Comparison of ENCODE assay signal across 8 mouse cellular contexts in genomic region chr14:119137906-119138785, GRCm38 (mm10). TPM values are rescaled to one million over a fixed set of nuclear protein-coding genes. Genes with fewer than 3 reads are reported as not detected.
DNase-seq lines count a peak whose midpoint lies in the region; ATAC-seq lines count a peak whose summit lies in the region.

Gene Hs6st3, plus strand, starts transcription at chr14:119138341.

- peaks cover 12% of the 10 kb centered on the region; the same call in 1 of the 2 replicates for H3K9me3 ChIP-seq in megakaryocyte, embryonic 14.5 days
- no peaks in the 10 kb centered on the region for H3K9me3 ChIP-seq in embryonic facial prominence, embryonic 14.5 days (ENCODE audit: control insufficient read depth, low read length)
- no peaks in the 10 kb centered on the region for H3K9me3 ChIP-seq in intestine, embryonic 14.5 days (ENCODE audit: control insufficient read depth, low read length)
- H3K9me3 ChIP-seq in liver, embryonic 13.5 days (replicated peaks), result no peaks in the 10 kb centered on the region

- peaks cover 12% of the 10 kb centered on the region for H3K4me1 ChIP-seq in megakaryocyte, embryonic 14.5 days
- 0 out of 2 replicates have a peak, but pooled peaks cover 6% of the 10 kb centered on the region for H3K4me1 ChIP-seq in embryonic facial prominence, embryonic 14.5 days (ENCODE audit: control insufficient read depth, insufficient read depth, low read length)
- H3K4me1 ChIP-seq in intestine, embryonic 14.5 days (replicated peaks; ENCODE audit: control insufficient read depth, insufficient read depth, low read length), result 0 out of 2 replicates have a peak, but pooled peaks cover 6% of the 10 kb centered on the region
- no peaks in the 10 kb centered on the region; the same call in none of the 2 replicates for H3K4me1 ChIP-seq in liver, embryonic 13.5 days (replicated peaks)

- peaks cover 56% of the 10 kb centered on the region for H3K27me3 ChIP-seq in megakaryocyte, embryonic 14.5 days (replicated peaks)
- H3K27me3 ChIP-seq in embryonic facial prominence, embryonic 14.5 days (replicated peaks; ENCODE audit: control insufficient read depth, insufficient read depth, low read length), result peaks cover 59% of the 10 kb centered on the region
- H3K27me3 ChIP-seq in intestine, embryonic 14.5 days (replicated peaks; ENCODE audit: control insufficient read depth, insufficient read depth, low read length), result peaks cover 49% of the 10 kb centered on the region
- H3K27me3 ChIP-seq in liver, embryonic 13.5 days, result peaks cover 58% of the 10 kb centered on the region

- no peak within 1 kb of the TSS for H3K27ac ChIP-seq in embryonic facial prominence, embryonic 14.5 days (replicated peaks; ENCODE audit: low read depth, low read length)
- H3K27ac ChIP-seq in intestine, embryonic 14.5 days (ENCODE audit: low read depth), result no peak within 1 kb of the TSS
- no peak within 1 kb of the TSS for H3K27ac ChIP-seq in liver, embryonic 13.5 days

- no peaks in the 10 kb centered on the region for H3K36me3 ChIP-seq in megakaryocyte, embryonic 14.5 days (replicated peaks; ENCODE audit: low read length)
- no peaks in the 10 kb centered on the region for H3K36me3 ChIP-seq in embryonic facial prominence, embryonic 14.5 days (ENCODE audit: control insufficient read depth, insufficient read depth, low read length)
- no peaks in the 10 kb centered on the region for H3K36me3 ChIP-seq in intestine, embryonic 14.5 days (ENCODE audit: control insufficient read depth, insufficient read depth, low read length)
- H3K36me3 ChIP-seq in liver, embryonic 13.5 days, result no peaks in the 10 kb centered on the region

- peak within 1 kb of the TSS; percentile 81 for H3K4me3 ChIP-seq in megakaryocyte, embryonic 14.5 days (replicated peaks)
- peak within 1 kb of the TSS; percentile 69 for H3K4me3 ChIP-seq in embryonic facial prominence, embryonic 14.5 days (ENCODE audit: low read depth, low read length)
- peak within 1 kb of the TSS; percentile 57 for H3K4me3 ChIP-seq in intestine, embryonic 14.5 days (ENCODE audit: low read depth, low read length)
- H3K4me3 ChIP-seq in liver, embryonic 13.5 days (replicated peaks), result peak within 1 kb of the TSS; percentile 56

- H3K9ac ChIP-seq in embryonic facial prominence, embryonic 14.5 days (ENCODE audit: low read depth, low read length), result peak within 1 kb of the TSS; percentile 70
- H3K9ac ChIP-seq in intestine, embryonic 14.5 days (ENCODE audit: low read length), result peak within 1 kb of the TSS; percentile 48
- 0 out of 2 replicates have a peak within 1 kb of the TSS, but pooled peaks have one; percentile 13 for H3K9ac ChIP-seq in liver, embryonic 13.5 days

- DNase-seq in adrenal gland, adult 2 months, result peak; percentile 45
- no peak for DNase-seq in adrenal gland, adult 18-20 months (ENCODE audit: low spot score in 2 of 2)
- no peak for DNase-seq in embryonic facial prominence, embryonic 14.5 days (ENCODE audit: low spot score)
- DNase-seq in intestine, embryonic 14.5 days (ENCODE audit: low spot score), result peak; percentile 68
- no peak for DNase-seq in liver, embryonic 13.5 days
- DNase-seq in right cerebral cortex, postnatal 14 days, result peak; percentile 26

- peak within 1 kb of the TSS; percentile 99 for H3K4me2 ChIP-seq in embryonic facial prominence, embryonic 14.5 days (ENCODE audit: low read depth, low read length)
- H3K4me2 ChIP-seq in intestine, embryonic 14.5 days (ENCODE audit: low read length), result peak within 1 kb of the TSS; percentile 93
- peak within 1 kb of the TSS; percentile 66 for H3K4me2 ChIP-seq in liver, embryonic 13.5 days

- 2% methylated on average over 27 of the region's 100 CpGs for WGBS in embryonic facial prominence, embryonic 14.5 days
- WGBS in intestine, embryonic 14.5 days, result 1% methylated on average over 100 of the region's 100 CpGs
- under 1% methylated on average over 100 of the region's 100 CpGs for WGBS in liver, embryonic 13.5 days (ENCODE audit: insufficient replicate concordance)

- no peak for ATAC-seq in megakaryocyte, adult 5-6 weeks (ENCODE audit: poor library complexity, severe bottlenecking)
- ATAC-seq in embryonic facial prominence, embryonic 14.5 days (ENCODE audit: low read depth), result peak; percentile 67
- peak; percentile 66; the same call in 1 of the 2 replicates for ATAC-seq in intestine, embryonic 14.5 days (replicated peaks; ENCODE audit: low FRiP score, low TSS enrichment, low read depth)
- ATAC-seq in liver, embryonic 13.5 days (ENCODE audit: low read depth), result 0 out of 2 replicates have a peak, but pooled peaks have one; percentile 15

RNA-seq across cellular contexts. Expression of gene Hs6st3, which starts in this region (rescaled TPM):
- under 1 TPM; 0.69 to 0.90 TPM for total RNA-seq in adrenal gland, adult 2 months (2021)
- polyA plus RNA-seq in adrenal gland, adult 2 months (2012; rRNA removed), result 0.76 and 0.84 TPM in 2 replicates
- under 1 TPM; 0.36 to 0.90 TPM for total RNA-seq in adrenal gland, adult 18-20 months (2021)
- 1.0 TPM in 1 of 2 replicates, not detected in the other for polyA plus RNA-seq in megakaryocyte, embryonic 14.5 days (2012; ENCODE audit: insufficient read depth, low replicate concordance)
- not detected in 2 replicates for total RNA-seq in megakaryocyte, adult 5-6 weeks (2015)
- total RNA-seq in megakaryocyte, adult 5-6 weeks (2017), result not detected in 2 replicates
- polyA plus RNA-seq in embryonic facial prominence, embryonic 14.5 days (2014; fragmentation: Nextera tagmentation; extraction: Ambion mirVana), result 0.10 and 0.39 TPM in 2 replicates
- 0.37 and 0.47 TPM in 2 replicates for polyA plus RNA-seq in intestine, embryonic 14.5 days (2014; fragmentation: Nextera tagmentation; extraction: Ambion mirVana)
- not detected in 2 replicates for polyA plus RNA-seq in liver, embryonic 13.5 days (2015; fragmentation: Nextera tagmentation; extraction: Ambion mirVana)

Comparison
In these comparisons a context has a peak if more than half of its experiments do, and no peak if none do; other contexts are left out.
1. Peak in DNase-seq in adrenal gland, adult 2 months; RNA of the gene not detected or under 1 TPM.
2. Peak in ATAC-seq, H3K4me3 ChIP-seq, H3K9ac ChIP-seq and H3K4me2 ChIP-seq in embryonic facial prominence, embryonic 14.5 days; RNA of the gene not detected or under 1 TPM.
3. Peak in DNase-seq, ATAC-seq, H3K4me3 ChIP-seq, H3K9ac ChIP-seq and H3K4me2 ChIP-seq in intestine, embryonic 14.5 days; RNA of the gene not detected or under 1 TPM.
4. Peak in ATAC-seq, H3K4me3 ChIP-seq, H3K9ac ChIP-seq and H3K4me2 ChIP-seq in liver, embryonic 13.5 days; RNA of the gene not detected or under 1 TPM.
5. H3K9ac ChIP-seq: peak in every context shown above with its lines; median percentile 70 in embryonic facial prominence, embryonic 14.5 days; 48 in intestine, embryonic 14.5 days; 13 in liver, embryonic 13.5 days.